Mouse (Mus musculus): ENCODE data around the gene Fam189a1. TPM values are rescaled to one million over a fixed set of nuclear protein-coding genes. Genes with fewer than 3 reads are reported as not detected.
A peak's percentile ranks its signal among the peaks of the same experiment; 100 is the strongest.

The Fam189a1 gene
- total RNA-seq (2021) = 10 to 100 TPM; 58.1 to 59.0 TPM

GRCm38 (mm10) chr7:65156514-65156911 lies at the start of gene Fam189a1:
Gene Fam189a1 (minus strand): TSS chr7:65156570.
- intact Hi-C loops (cut with DNase I) = loop anchor here (10.0 kb wide), 1 partner anchor 202 kb away; no protein-coding TSS in a partner anchor
- DNase-seq (ENCODE audit: low spot score in 2 of 2) = peak; percentile 37 to 47

- intact Hi-C loops (cut with DNase I) = no loop called here
- no peak for DNase-seq (ENCODE audit: low spot score in 2 of 2)
Observed at GRCm38 (mm10) chr7:65206021-65206420, 49.7 kb upstream of the Fam189a1 start.

GRCm38 (mm10) chr7:65202719-65203118 lies 46.3 kb upstream of the Fam189a1 start:
- DNase-seq (ENCODE audit: low spot score in 2 of 2) = no peak
- intact Hi-C loops (cut with DNase I) = no loop called here

GRCm38 (mm10) chr7:65180694-65181093 lies 24.3 kb upstream of the Fam189a1 start:
- no peak for DNase-seq (ENCODE audit: low spot score in 2 of 2)
- intact Hi-C loops (cut with DNase I) = no loop called here

- DNase-seq (ENCODE audit: low spot score in 2 of 2) = peak in 1 of 2 experiments; percentile 63
- intact Hi-C loops (cut with DNase I) = loop anchor here (5.0 kb wide), 1 partner anchor 107 kb away; no protein-coding TSS in a partner anchor
Observed at GRCm38 (mm10) chr7:65170762-65171161, 14.4 kb upstream of the Fam189a1 start.

- intact Hi-C loops (cut with DNase I) = loop anchor here (10.0 kb wide), 1 partner anchor 203 kb away; no protein-coding TSS in a partner anchor
- no peak for DNase-seq (ENCODE audit: low spot score in 2 of 2)
Observed at GRCm38 (mm10) chr7:65157031-65158025, 958 bp upstream of the Fam189a1 start.

GRCm38 (mm10) chr7:65155628-65156513 lies 499 bp downstream of the Fam189a1 start:
- peak; percentile 70 to 71 for DNase-seq (ENCODE audit: low spot score in 2 of 2)
- intact Hi-C loops (cut with DNase I) = loop anchor here (10.0 kb wide), 1 partner anchor 201 kb away; no protein-coding TSS in a partner anchor

- peak; percentile 61 to 76 for DNase-seq (ENCODE audit: low spot score in 2 of 2)
- intact Hi-C loops (cut with DNase I) = loop anchor here (5.0 to 10.0 kb wide), 3 partner anchors 42 to 200 kb away; no protein-coding TSS in a partner anchor
Observed at GRCm38 (mm10) chr7:65154576-65154975, 1.8 kb downstream of the Fam189a1 start.

- no peak for DNase-seq (ENCODE audit: low spot score in 2 of 2)
- intact Hi-C loops (cut with DNase I) = loop anchor here (5.0 to 10.0 kb wide), 3 partner anchors 42 to 199 kb away; no protein-coding TSS in a partner anchor
Observed at GRCm38 (mm10) chr7:65153846-65154245, 2.5 kb downstream of the Fam189a1 start.

GRCm38 (mm10) chr7:65151526-65151925 lies 4.8 kb downstream of the Fam189a1 start:
- DNase-seq (ENCODE audit: low spot score in 2 of 2) = no peak

GRCm38 (mm10) chr7:65149040-65149439 lies 7.3 kb downstream of the Fam189a1 start:
- intact Hi-C loops (cut with DNase I) = no loop called here
- DNase-seq (ENCODE audit: low spot score in 2 of 2) = no peak

More at GRCm38 (mm10) chr7:65151526-65151925, 4.8 kb downstream of the Fam189a1 start:
- intact Hi-C loops (cut with DNase I) = loop anchor here (5.0 to 10.0 kb wide), 3 partner anchors 39 to 197 kb away; no protein-coding TSS in a partner anchor

GRCm38 (mm10) chr7:65144881-65145280 lies 11.5 kb downstream of the Fam189a1 start:
- DNase-seq (ENCODE audit: low spot score in 2 of 2) = no peak
- intact Hi-C loops (cut with DNase I) = no loop called here

GRCm38 (mm10) chr7:65141907-65142698 lies 14.3 kb downstream of the Fam189a1 start:
- DNase-seq (ENCODE audit: low spot score in 2 of 2) = no peak
- intact Hi-C loops (cut with DNase I) = no loop called here

- peak in 1 of 2 experiments; percentile 50 for DNase-seq (ENCODE audit: low spot score in 2 of 2)
- intact Hi-C loops (cut with DNase I) = no loop called here
Observed at GRCm38 (mm10) chr7:65140832-65141231, 15.5 kb downstream of the Fam189a1 start.

- intact Hi-C loops (cut with DNase I) = no loop called here
- no peak for DNase-seq (ENCODE audit: low spot score in 2 of 2)
Observed at GRCm38 (mm10) chr7:65140099-65140498, 16.3 kb downstream of the Fam189a1 start.

GRCm38 (mm10) chr7:65123766-65124165 lies 32.6 kb downstream of the Fam189a1 start:
- DNase-seq (ENCODE audit: low spot score in 2 of 2) = peak; percentile 57 to 90
- intact Hi-C loops (cut with DNase I) = loop anchor here (2.0 to 5.0 kb wide), 2 partner anchors 31 to 114 kb away; no protein-coding TSS in a partner anchor

GRCm38 (mm10) chr7:65116903-65117302 lies 39.5 kb downstream of the Fam189a1 start:
- DNase-seq (ENCODE audit: low spot score in 2 of 2) = no peak
- intact Hi-C loops (cut with DNase I) = no loop called here

GRCm38 (mm10) chr7:65115366-65115765 lies 41.0 kb downstream of the Fam189a1 start:
- no peak for DNase-seq (ENCODE audit: low spot score in 2 of 2)
- intact Hi-C loops (cut with DNase I) = no loop called here
